Mouse (Mus musculus): ENCODE data around the gene Gpatch8.

The Gpatch8 gene

GRCm38 (mm10) chr11:102453131-102453530, 103.1 kb downstream of the Gpatch8 start:
- no peak for DNase-seq (ENCODE audit: low spot score)

GRCm38 (mm10) chr11:102449043-102450008, 106.9 kb downstream of the Gpatch8 start:
- DNase-seq (ENCODE audit: low spot score), result no peak

GRCm38 (mm10) chr11:102448327-102448726, 107.9 kb downstream of the Gpatch8 start:
- no peak for DNase-seq (ENCODE audit: low spot score)

GRCm38 (mm10) chr11:102447497-102447896, 108.7 kb downstream of the Gpatch8 start, which contains the start of gene Fam171a2:
Gene Fam171a2 (minus strand): TSS chr11:102447682.
- peak; percentile 74 for DNase-seq (ENCODE audit: low spot score)

- no peak for DNase-seq (ENCODE audit: low spot score)
Observed at GRCm38 (mm10) chr11:102446581-102447461, 109.4 kb downstream of the Gpatch8 start.

GRCm38 (mm10) chr11:102445891-102446361, 110.3 kb downstream of the Gpatch8 start:
- peak; percentile 48 for DNase-seq (ENCODE audit: low spot score)

- peak; percentile 54 for DNase-seq (ENCODE audit: low spot score)
Observed at GRCm38 (mm10) chr11:102445264-102445890, 110.8 kb downstream of the Gpatch8 start.

- DNase-seq (ENCODE audit: low spot score), result no peak
Observed at GRCm38 (mm10) chr11:102444781-102445180, 111.4 kb downstream of the Gpatch8 start.

GRCm38 (mm10) chr11:102444321-102444720, 111.9 kb downstream of the Gpatch8 start:
- no peak for DNase-seq (ENCODE audit: low spot score)

GRCm38 (mm10) chr11:102443740-102444139, 112.5 kb downstream of the Gpatch8 start:
- no peak for DNase-seq (ENCODE audit: low spot score)

- no peak for DNase-seq (ENCODE audit: low spot score)
Observed at GRCm38 (mm10) chr11:102442089-102442488, 114.1 kb downstream of the Gpatch8 start.

- no peak for DNase-seq (ENCODE audit: low spot score)
Observed at GRCm38 (mm10) chr11:102441434-102441833, 114.8 kb downstream of the Gpatch8 start.

- DNase-seq (ENCODE audit: low spot score), result no peak
Observed at GRCm38 (mm10) chr11:102440255-102440654, 115.9 kb downstream of the Gpatch8 start.

- DNase-seq (ENCODE audit: low spot score), result no peak
Observed at GRCm38 (mm10) chr11:102439093-102440082, 116.8 kb downstream of the Gpatch8 start.

- peak; percentile 80 for DNase-seq (ENCODE audit: low spot score)
Observed at GRCm38 (mm10) chr11:102438212-102439092, 117.7 kb downstream of the Gpatch8 start.

- DNase-seq (ENCODE audit: low spot score), result peak; percentile 58
Observed at GRCm38 (mm10) chr11:102437120-102438061, 118.8 kb downstream of the Gpatch8 start.

- no peak for DNase-seq (ENCODE audit: low spot score)
Observed at GRCm38 (mm10) chr11:102436471-102436790, 119.8 kb downstream of the Gpatch8 start.

GRCm38 (mm10) chr11:102435754-102436470, 120.3 kb downstream of the Gpatch8 start:
- DNase-seq (ENCODE audit: low spot score), result no peak

All from testis, postnatal 14 days (tissue).